Mouse (Mus musculus) megakaryocyte, adult 5-6 weeks (primary cell): ENCODE data around the gene Lrp10. TPM values are rescaled to one million over a fixed set of nuclear protein-coding genes. Genes with fewer than 3 reads are reported as not detected.

Experiments used
- ATAC-seq: 2 replicates; pipeline ENCODE4 v1.8.0; 2016; ENCODE audit warnings: mild to moderate bottlenecking, inconsistent platforms; ENCODE audit not compliant: poor library complexity, severe bottlenecking
- total RNA-seq, 2 experiments: library from RNA; stranded (forward) in 1 of 2; stranded (reverse) in 1 of 2; fragments of 153-499, 151-499 nt in 1 of 2; fragments of 221-1000, 200-1000 nt in 1 of 2; gene quantifications; 2 replicates each; pipeline versions ENCODE4 v1.2.3 to v1.2.4; 2015 to 2017

The Lrp10 gene
- 29.9 and 31.2 TPM in 2 replicates for total RNA-seq (2015)
- total RNA-seq (2017), result 46.9 and 51.7 TPM in 2 replicates

DNA sequence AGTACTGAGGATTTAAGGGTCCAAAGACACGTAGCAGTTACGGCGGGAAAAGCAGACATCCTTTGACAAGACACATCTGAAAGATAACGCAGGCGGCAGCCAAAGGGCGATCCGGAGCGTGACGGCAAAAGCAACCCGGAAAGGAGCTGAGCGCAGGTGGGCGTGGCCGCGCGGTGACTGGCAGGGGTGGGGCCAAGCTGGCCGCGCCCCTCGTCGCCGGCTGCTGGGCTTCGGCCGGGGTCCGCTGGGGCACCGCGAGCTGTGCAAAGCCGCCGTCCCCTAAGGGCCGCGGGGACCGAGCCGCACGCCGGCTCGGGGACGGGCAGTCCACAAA, at the start of gene Lrp10:
Lrp10 (plus strand) TSS at position 179 of the 334 bp plus-strand sequence.
- ATAC-seq, result peak; percentile 89

DNA sequence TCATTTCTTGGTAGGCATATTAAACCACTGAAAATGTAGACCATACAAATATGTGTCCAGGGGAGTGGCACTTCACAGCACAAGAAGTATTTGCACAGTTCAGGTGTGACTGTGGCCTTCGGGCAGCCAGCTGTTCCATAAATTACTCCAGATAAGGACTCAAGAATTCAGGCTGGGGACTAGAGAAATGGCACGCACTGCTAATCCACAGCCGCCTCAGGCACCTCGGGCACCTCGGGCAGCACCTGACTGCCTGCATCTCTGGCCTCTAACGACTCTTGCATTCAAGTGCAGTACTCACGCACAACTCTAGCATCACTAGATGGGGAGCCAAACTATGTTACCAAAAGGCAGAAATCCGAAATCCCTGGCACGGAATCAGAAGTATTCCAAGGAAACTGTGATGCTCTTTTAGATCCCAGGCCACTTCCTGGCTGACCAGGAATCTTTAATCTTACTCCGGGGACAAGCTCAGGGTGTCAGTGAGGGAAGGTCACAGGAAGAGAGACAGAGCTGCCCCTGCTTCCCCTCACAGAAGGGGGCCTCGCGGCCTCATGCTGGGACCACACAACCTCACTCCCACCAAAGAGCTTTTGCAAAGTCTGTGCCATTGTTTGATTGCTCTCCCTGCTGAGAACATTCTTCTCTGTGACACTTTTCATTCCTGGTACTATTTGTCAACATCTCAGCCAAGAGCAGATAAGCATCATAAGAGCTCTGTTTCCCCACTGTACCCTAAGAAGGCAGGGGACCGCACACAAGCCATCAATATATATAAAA, 48.5 kb upstream of the Lrp10 start:
- ATAC-seq, result no peak

DNA sequence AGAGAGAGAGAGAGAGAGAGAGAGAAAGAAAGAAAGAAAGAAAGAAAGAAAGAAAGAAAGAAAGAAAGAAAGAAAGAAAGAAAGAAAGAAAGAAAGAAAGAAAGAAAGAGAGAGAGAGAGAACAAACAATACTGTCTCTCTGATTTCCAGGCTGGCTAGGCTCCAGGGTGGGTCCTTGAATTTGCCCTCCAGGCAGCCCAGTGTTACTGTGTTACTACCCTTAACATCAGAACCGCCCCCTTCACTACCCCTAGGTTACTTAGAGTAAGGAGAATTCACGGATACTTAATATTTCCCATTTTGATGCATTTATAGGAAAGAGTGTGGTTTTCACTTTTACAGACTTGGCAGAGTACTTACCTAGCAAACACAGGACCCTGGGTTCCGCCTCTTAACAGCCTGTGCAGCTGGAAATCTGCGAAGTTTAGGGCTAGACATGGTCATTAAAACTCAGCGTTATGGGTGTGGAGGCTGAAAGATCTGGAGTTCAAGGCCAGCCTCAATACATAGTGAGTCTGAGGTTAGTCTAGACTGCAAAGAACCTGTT, 47.6 kb upstream of the Lrp10 start:
- no peak for ATAC-seq

GRCm38 (mm10) chr14:54416830-54417229, 47.1 kb upstream of the Lrp10 start:
- ATAC-seq, result no peak

DNA sequence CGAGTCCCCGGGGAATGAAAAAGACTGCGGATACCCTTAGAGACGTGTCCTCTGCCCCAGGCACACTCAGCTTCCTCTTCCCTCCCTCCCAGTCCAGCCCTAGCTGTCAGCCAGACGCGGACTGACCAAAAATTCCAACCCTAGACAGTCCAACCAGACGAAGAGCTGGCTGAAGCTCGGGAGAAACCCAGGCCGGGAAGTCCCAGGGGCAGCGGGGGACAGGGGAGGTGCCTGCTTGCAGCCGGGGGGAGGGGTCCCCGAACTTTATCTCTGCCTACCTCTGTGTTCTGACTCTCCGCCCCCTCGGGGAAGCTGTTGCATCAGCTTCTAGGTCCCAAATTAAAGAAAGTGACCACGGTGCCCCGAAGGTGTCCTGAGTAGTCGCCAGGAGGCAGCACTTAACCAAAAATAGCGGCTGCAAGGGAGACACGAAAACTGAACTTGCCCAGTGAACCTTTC, 46.3 kb upstream of the Lrp10 start, which contains the start of gene Slc7a7:
Slc7a7 (minus strand) TSS at position 158 of the 459 bp plus-strand sequence.
- peak; percentile 57 for ATAC-seq

DNA sequence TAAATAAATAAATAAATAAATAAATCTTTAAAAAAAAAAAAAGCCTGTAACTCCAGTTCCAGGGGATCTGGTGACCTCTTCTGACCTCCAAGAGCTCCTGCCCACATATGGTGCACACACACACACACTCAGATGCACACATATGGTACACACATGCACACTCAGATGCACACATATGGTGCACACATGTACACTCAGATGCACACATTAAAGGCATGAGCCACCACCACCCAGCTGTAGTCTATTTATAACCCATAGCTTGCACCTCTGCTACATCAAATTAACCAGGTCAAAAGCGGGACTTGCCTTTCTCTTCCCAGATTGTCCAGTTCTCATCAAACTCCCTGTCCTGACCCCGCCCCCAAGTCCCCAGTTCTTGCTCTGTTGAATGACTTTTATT, 42.9 kb upstream of the Lrp10 start:
- no peak for ATAC-seq

GRCm38 (mm10) chr14:54423406-54423805, 40.5 kb upstream of the Lrp10 start:
- no peak for ATAC-seq

DNA sequence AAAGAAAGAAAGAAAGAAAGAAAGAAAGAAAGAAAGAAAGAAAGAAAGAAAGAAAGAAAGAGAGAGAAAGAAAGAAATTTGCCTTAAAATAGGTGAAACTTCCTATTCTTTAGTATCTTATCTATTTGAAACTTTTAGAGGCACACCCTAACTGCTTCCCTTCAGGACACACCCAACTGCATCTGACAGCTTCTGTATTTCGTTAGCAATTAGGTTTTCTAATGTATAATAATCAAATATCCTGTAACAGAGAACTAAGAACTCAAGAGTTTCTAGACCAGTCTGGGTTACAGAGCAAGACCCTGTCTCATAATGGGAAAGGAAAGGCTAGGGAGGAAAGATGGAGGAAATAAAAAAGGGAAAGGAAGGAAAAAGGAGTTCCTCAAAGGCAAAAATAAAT, 39.3 kb upstream of the Lrp10 start:
- ATAC-seq, result no peak

DNA sequence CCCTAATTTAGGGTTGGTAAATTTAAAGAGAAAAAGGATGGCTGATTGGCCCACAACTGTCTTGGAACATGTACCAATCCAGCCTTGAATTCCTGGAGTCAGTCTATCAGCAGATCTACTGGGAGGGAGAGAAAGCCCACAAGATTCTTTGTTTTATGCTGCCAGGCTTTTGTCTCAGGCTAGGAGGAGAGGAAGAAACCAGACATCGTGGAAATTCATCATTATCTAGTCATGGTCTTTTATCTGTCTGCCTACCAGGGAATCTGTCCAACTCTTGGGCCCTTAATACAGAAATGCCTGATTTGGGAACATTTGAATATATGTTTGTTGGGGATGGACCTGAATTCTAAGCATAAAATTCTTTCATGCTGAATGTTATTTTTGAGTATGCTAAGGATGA, 38.4 kb upstream of the Lrp10 start:
- no peak for ATAC-seq

- ATAC-seq, result peak; percentile 63
Observed at GRCm38 (mm10) chr14:54426003-54426688, 37.8 kb upstream of the Lrp10 start.

- ATAC-seq, result peak; percentile 91
Observed at GRCm38 (mm10) chr14:54426689-54427398, 37.1 kb upstream of the Lrp10 start, which contains the start of gene Mrpl52. Gene Mrpl52 (plus strand): TSS chr14:54426909.

DNA sequence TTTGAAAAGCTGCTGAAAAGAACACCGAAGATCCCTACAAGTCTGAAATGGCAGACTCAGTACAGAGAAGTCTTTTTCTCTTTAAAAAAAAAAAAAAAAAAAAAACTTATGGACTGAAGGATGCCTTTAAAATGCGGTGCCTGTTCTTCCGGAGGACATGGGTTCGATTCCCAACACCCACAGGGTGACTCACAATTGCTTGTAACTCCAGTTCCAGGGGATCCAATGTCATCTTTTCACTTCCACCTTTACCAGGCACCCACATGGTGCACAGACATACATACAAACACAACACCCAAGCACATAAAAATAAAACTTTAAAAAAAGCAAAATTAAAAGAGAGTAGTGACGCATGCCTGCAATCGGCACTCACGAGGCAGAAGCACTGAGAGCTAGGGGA, 36.2 kb upstream of the Lrp10 start:
- no peak for ATAC-seq

GRCm38 (mm10) chr14:54428421-54428820, 35.5 kb upstream of the Lrp10 start:
- no peak for ATAC-seq

GRCm38 (mm10) chr14:54429332-54430093, 34.4 kb upstream of the Lrp10 start:
- ATAC-seq, result no peak

GRCm38 (mm10) chr14:54430406-54431145, 33.4 kb upstream of the Lrp10 start:
- ATAC-seq, result no peak

DNA sequence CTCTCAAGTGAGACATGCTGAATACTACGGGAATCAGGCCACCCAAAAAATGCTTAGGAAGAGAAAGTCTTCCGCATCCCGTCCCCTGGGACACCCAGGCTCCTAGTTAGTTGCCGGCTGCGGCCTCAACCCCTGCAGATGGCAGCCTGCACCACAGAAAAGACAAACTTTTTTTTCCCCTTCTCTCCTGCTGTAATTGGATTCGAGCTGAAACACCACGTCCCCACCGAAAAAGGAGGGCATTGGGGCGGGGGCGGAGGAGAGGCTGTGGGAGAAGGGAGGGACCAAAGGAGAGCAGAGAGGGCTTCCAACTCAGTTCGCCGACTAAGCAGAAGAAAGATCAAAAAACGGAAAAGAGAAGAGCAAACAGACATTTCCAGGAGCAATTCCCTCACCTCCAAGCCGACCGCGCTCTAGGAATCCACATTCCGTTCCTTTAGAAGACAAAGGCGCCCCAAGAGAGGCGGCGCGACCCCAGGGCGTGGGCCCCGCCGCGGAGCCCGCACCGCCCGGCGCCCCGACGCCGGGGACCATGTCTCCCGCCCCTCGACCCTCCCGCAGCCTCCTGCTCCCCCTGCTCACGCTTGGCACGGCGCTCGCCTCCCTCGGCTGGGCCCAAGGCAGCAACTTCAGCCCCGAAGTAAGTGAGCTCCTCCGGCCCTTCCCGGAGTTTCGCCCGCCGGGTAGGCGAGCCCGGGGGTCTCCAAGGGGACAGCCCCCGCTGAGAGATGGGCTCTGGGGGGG, 32.4 kb upstream of the Lrp10 start, which contains the start of gene Mmp14:
Mmp14 (plus strand) TSS at position 279 of the 744 bp plus-strand sequence.
- no peak for ATAC-seq

DNA sequence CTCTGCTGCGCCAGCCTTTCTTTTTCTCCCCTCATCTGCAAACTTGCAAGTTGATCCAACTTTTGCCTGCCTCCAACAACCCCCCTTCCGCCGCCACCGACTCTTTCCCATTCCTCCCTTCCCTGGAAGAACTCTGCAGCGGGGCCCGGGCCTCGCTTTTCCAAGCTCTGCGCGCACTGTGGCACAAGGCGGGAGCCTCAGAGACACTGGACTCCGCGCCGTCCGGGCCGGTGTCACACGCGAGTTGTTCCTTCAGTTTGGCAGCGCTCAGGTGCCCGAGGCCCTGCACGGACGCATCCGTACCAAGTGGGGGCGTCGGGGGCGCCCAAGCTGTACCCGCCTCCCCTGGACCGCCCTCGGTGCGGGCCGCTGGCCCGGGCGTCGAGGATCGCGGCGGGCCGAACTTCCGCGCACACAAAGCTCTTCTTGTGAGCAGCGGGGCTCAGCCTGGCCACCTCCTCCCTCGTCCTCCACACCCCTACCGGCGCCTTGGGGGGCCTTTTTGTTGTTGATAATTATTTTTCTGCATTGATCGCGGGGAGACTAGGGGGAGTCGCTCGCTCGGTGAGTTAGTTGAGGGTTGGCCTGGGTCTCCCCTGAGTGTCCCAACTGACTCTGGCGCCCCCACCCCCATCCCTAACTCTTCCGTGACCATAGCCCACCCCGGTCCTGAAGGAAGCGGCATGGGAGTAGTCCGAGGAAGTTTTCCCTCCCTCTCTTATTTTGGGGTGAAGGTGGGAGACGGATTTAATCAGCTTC, 31.7 kb upstream of the Lrp10 start:
- no peak; the same call in 1 of the 2 replicates for ATAC-seq
